Mouse (Mus musculus): ENCODE data around the gene Rbfox3. TPM values are rescaled to one million over a fixed set of nuclear protein-coding genes. Genes with fewer than 3 reads are reported as not detected.

Rbfox3 gene
- total and polyA plus RNA-seq, 3 experiments: not detected

- 0 out of 4 replicates have a peak, but pooled peaks cover 0 to 6% of the 10 kb centered on the region in 2 experiments for H3K4me1 ChIP-seq (ENCODE audit: control insufficient read depth in 1 of 2, insufficient read depth in 2 of 2)
- peaks cover 14% of the 10 kb centered on the region for H3K9me3 ChIP-seq (replicated peaks; ENCODE audit: low read length)
- peaks cover 77% of the 10 kb centered on the region for H3K27me3 ChIP-seq (replicated peaks)
- no peak overlapping the region for H3K4me2 ChIP-seq (ENCODE audit: insufficient read depth, low read depth, poor library complexity, severe bottlenecking)
- in situ Hi-C loops (cut with MboI; ENCODE audit: low pct_ligation_motif_present, low pct_unique_long_range_greater_than_20kb, low sequenced_read_pairs): no loop called here
- H3K4me3 ChIP-seq (replicated peaks in 1 of 3; ENCODE audit: low read depth in 2 of 3, low read length in 2 of 3, poor library complexity in 1 of 3): no peak overlapping the region
- dilution Hi-C loops (cut with MboI; ENCODE audit: extremely low pct_ligation_motif_present, extremely low pct_unique_long_range_greater_than_20kb, low sequenced_read_pairs): no loop called here
- no peaks in the 10 kb centered on the region for H3K79me2 ChIP-seq (replicated peaks; ENCODE audit: control insufficient read depth, extremely low read depth, insufficient read depth, poor library complexity, severe bottlenecking)
- H3K27ac ChIP-seq (ENCODE audit: insufficient read depth, low read depth): no peak overlapping the region
- no peaks in the 10 kb centered on the region for H3K36me3 ChIP-seq (replicated peaks in 1 of 2; ENCODE audit: control insufficient read depth in 1 of 2, insufficient read depth in 1 of 2, low read length in 1 of 2)
- TF ChIP-seq CHD1 (IDR thresholded peaks at IDR 0.05; ENCODE audit: low read depth, low read length): no peak
- TF ChIP-seq TCF12 (IDR thresholded peaks at IDR 0.05; ENCODE audit: low read depth, low read length): no peak
- no peak for TF ChIP-seq UBTF (IDR thresholded peaks at IDR 0.05; ENCODE audit: low read depth, low read length)
- no peak for TF ChIP-seq ZKSCAN1 (IDR thresholded peaks at IDR 0.05; ENCODE audit: borderline replicate concordance, low read depth, low read length)
- TF ChIP-seq ELF1 (IDR thresholded peaks at IDR 0.05; ENCODE audit: low read depth, low read length): no peak
- no peak for TF ChIP-seq ETS1 (conservative IDR thresholded peaks at IDR 0.05; ENCODE audit: low read depth, low read length)
- TF ChIP-seq SMC3 (IDR thresholded peaks at IDR 0.05; ENCODE audit: low read depth, low read length): no peak
- no peak for TF ChIP-seq SIN3A (IDR thresholded peaks at IDR 0.05; ENCODE audit: low read length)
- TF ChIP-seq E2F4 (IDR thresholded peaks at IDR 0.05; ENCODE audit: insufficient replicate concordance, low read depth, low read length): no peak
- TF ChIP-seq ZNF384 (IDR thresholded peaks at IDR 0.05; ENCODE audit: low read depth, low read length): no peak
- TF ChIP-seq RAD21 (IDR thresholded peaks at IDR 0.05; ENCODE audit: low read depth, low read length): no peak
- no peak for TF ChIP-seq CTCF (conservative IDR thresholded peaks at IDR 0.05 in 1 of 2, IDR thresholded peaks at IDR 0.05 in 1 of 2; ENCODE audit: low read depth in 2 of 2, low read length in 2 of 2)
- TF ChIP-seq PAX5 (IDR thresholded peaks at IDR 0.05; ENCODE audit: low read length): no peak
- DNase-seq (ENCODE audit: extremely low read depth): no peak
- no peak overlapping the region for H3K9ac ChIP-seq (ENCODE audit: insufficient read depth, low read depth)
Observed at GRCm38 (mm10) chr11:118883143-118883542, 28.3 kb downstream of the Rbfox3 start.

GRCm38 (mm10) chr11:118881786-118882495 lies 29.5 kb downstream of the Rbfox3 start:
- in situ Hi-C loops (cut with MboI; ENCODE audit: low pct_ligation_motif_present, low pct_unique_long_range_greater_than_20kb, low sequenced_read_pairs) (no loop called here), dilution Hi-C loops (cut with MboI; ENCODE audit: extremely low pct_ligation_motif_present, extremely low pct_unique_long_range_greater_than_20kb, low sequenced_read_pairs) (no loop called here)
- Histone ChIP-seq H3K36me3 (replicated peaks in 1 of 2; ENCODE audit: control insufficient read depth in 1 of 2, insufficient read depth in 1 of 2, low read length in 1 of 2) (no peaks in the 10 kb centered on the region), H3K4me3 (replicated peaks in 1 of 3; ENCODE audit: low read depth in 2 of 3, low read length in 2 of 3, poor library complexity in 1 of 3) (no peak overlapping the region), H3K4me1 (ENCODE audit: control insufficient read depth in 1 of 2, insufficient read depth in 2 of 2) (0 out of 4 replicates have a peak, but pooled peaks cover 0 to 2% of the 10 kb centered on the region in 2 experiments), H3K9ac (ENCODE audit: insufficient read depth, low read depth) (no peak overlapping the region), H3K4me2 (ENCODE audit: insufficient read depth, low read depth, poor library complexity, severe bottlenecking) (no peak overlapping the region), H3K9me3 (replicated peaks; ENCODE audit: low read length) (peaks cover 18% of the 10 kb centered on the region), H3K27ac (ENCODE audit: insufficient read depth, low read depth) (no peak overlapping the region), H3K79me2 (replicated peaks; ENCODE audit: control insufficient read depth, extremely low read depth, insufficient read depth, poor library complexity, severe bottlenecking) (no peaks in the 10 kb centered on the region), H3K27me3 (replicated peaks) (peaks cover 87% of the 10 kb centered on the region)
- no peak for DNase-seq (ENCODE audit: extremely low read depth)
- TF ChIP-seq CHD1 (IDR thresholded peaks at IDR 0.05; ENCODE audit: low read depth, low read length) (no peak), SIN3A (IDR thresholded peaks at IDR 0.05; ENCODE audit: low read length) (no peak), IRF4 (IDR thresholded peaks at IDR 0.05; ENCODE audit: low read depth, low read length) (no peak), ETS1 (conservative IDR thresholded peaks at IDR 0.05; ENCODE audit: low read depth, low read length) (no peak)

Measured in CH12.LX (cell line).